Mouse (Mus musculus) CH12.LX (cell line): ENCODE measurements around the gene Gpatch3. TPM values are rescaled to one million over a fixed set of nuclear protein-coding genes. Genes with fewer than 3 reads are reported as not detected.

Source experiments
- DNase-seq: peaks from one replicate; pipeline ENCODE4 v3.0.0-alpha.2; 2013; ENCODE audit errors: extremely low read depth
- H3K27ac ChIP-seq: 2 replicates; pipeline ENCODE4 v1.5.1; 2012; ENCODE audit warnings: low read depth, mild to moderate bottlenecking, control low read depth, moderate library complexity; ENCODE audit not compliant: insufficient read depth
- H3K27me3 ChIP-seq: replicated peaks from 2 replicates; pipeline ENCODE3; 2012; ENCODE audit warnings: inconsistent platforms
- H3K36me3 ChIP-seq, 2 experiments: replicated peaks in 1 of 2; 2 replicates each; pipeline versions ENCODE3 to v1.6.1; 2012; ENCODE audit warnings: inconsistent platforms in 1 of 2, low read length in 1 of 2, mild to moderate bottlenecking in 1 of 2, mixed read lengths in 1 of 2, moderate library complexity in 1 of 2; ENCODE audit not compliant: control insufficient read depth in 1 of 2, insufficient read depth in 1 of 2
- H3K4me1 ChIP-seq, 2 experiments: 2 replicates each; pipeline ENCODE4 v1.6.1; 2012; ENCODE audit warnings: inconsistent platforms in 1 of 2, moderate library complexity in 1 of 2; ENCODE audit not compliant: insufficient read depth in 2 of 2, control insufficient read depth in 1 of 2
- H3K4me2 ChIP-seq: 2 replicates; pipeline ENCODE4 v1.6.1; 2012; ENCODE audit warnings: low read depth, mild to moderate bottlenecking, control low read depth; ENCODE audit not compliant: poor library complexity, insufficient read depth, severe bottlenecking
- H3K4me3 ChIP-seq, 3 experiments: fragments of 150-350 bp in 1 of 3; sonication (generic) in 1 of 3; replicated peaks in 1 of 3; 2 replicates each; pipeline versions ENCODE3 to v1.5.1; 2011 to 2012; ENCODE audit warnings: low read depth in 2 of 3, low read length in 2 of 3, mild to moderate bottlenecking in 2 of 3, moderate library complexity in 2 of 3, control low read depth in 1 of 3, improper control_type of control experiment in 1 of 3, inconsistent platforms in 1 of 3, mixed read lengths in 1 of 3; ENCODE audit not compliant: poor library complexity in 1 of 3
- H3K79me2 ChIP-seq: replicated peaks from 2 replicates; pipeline ENCODE4 v1.6.1; 2012; ENCODE audit warnings: mild to moderate bottlenecking, moderate library complexity; ENCODE audit not compliant: control insufficient read depth, poor library complexity, insufficient read depth, severe bottlenecking; ENCODE audit errors: extremely low read depth
- H3K9ac ChIP-seq: 2 replicates; pipeline ENCODE4 v1.6.1; 2012; ENCODE audit warnings: low read depth, mild to moderate bottlenecking, control low read depth, moderate library complexity; ENCODE audit not compliant: insufficient read depth
- H3K9me3 ChIP-seq: replicated peaks from 2 replicates; pipeline ENCODE3; 2012; ENCODE audit warnings: low read length, inconsistent platforms, mixed read lengths
- BHLHE40 ChIP-seq: IDR thresholded peaks from 2 replicates; pipeline ENCODE4 v1.6.1; 2011; ENCODE audit warnings: mild to moderate bottlenecking, low read depth, low read length, improper control_type of control experiment
- CHD2 ChIP-seq: IDR thresholded peaks from 2 replicates; pipeline ENCODE4 v1.6.1; 2011; ENCODE audit warnings: low read length, improper control_type of control experiment
- E2F4 ChIP-seq: IDR thresholded peaks from 2 replicates; pipeline ENCODE4 v1.6.1; 2011; ENCODE audit warnings: low read depth, low read length, improper control_type of control experiment; ENCODE audit not compliant: insufficient replicate concordance
- EP300 ChIP-seq: IDR thresholded peaks from 2 replicates; pipeline ENCODE4 v1.6.1; 2011; ENCODE audit warnings: low read length, improper control_type of control experiment
- ETS1 ChIP-seq: conservative IDR thresholded peaks from 2 replicates; pipeline ENCODE4 v1.6.1; 2012; ENCODE audit warnings: low read depth, mild to moderate bottlenecking, inconsistent platforms, low read length, improper control_type of control experiment, moderate library complexity
- HCFC1 ChIP-seq: IDR thresholded peaks from 2 replicates; pipeline ENCODE4 v1.6.1; 2012; ENCODE audit warnings: low read depth, mild to moderate bottlenecking, inconsistent platforms, low read length, improper control_type of control experiment
- IRF4 ChIP-seq: IDR thresholded peaks from 2 replicates; pipeline ENCODE4 v1.6.1; 2014; ENCODE audit warnings: low read depth, mild to moderate bottlenecking, inconsistent platforms, low read length, improper control_type of control experiment
- JUN ChIP-seq: IDR thresholded peaks from 2 replicates; pipeline ENCODE4 v1.6.1; 2011; ENCODE audit warnings: low read depth, mild to moderate bottlenecking, low read length, improper control_type of control experiment, moderate library complexity; ENCODE audit not compliant: insufficient read depth
- KAT2A ChIP-seq: IDR thresholded peaks from 2 replicates; pipeline ENCODE4 v1.6.1; 2012; ENCODE audit warnings: low read length, improper control_type of control experiment, inconsistent platforms; ENCODE audit not compliant: insufficient replicate concordance
- MAFK ChIP-seq: IDR thresholded peaks from 2 replicates; pipeline ENCODE4 v1.6.1; 2011; ENCODE audit warnings: low read length, improper control_type of control experiment; ENCODE audit not compliant: insufficient replicate concordance
- MAX ChIP-seq: IDR thresholded peaks from 2 replicates; pipeline ENCODE4 v1.6.1; 2011; ENCODE audit warnings: low read length, improper control_type of control experiment
- MEF2A ChIP-seq: IDR thresholded peaks from 2 replicates; pipeline ENCODE4 v1.6.1; 2014; ENCODE audit warnings: low read depth, mild to moderate bottlenecking, inconsistent platforms, low read length, improper control_type of control experiment, borderline replicate concordance
- MYC ChIP-seq: IDR thresholded peaks from 2 replicates; pipeline ENCODE4 v1.6.1; 2011; ENCODE audit warnings: low read depth, mild to moderate bottlenecking, improper control_type of control experiment, low read length
- NELFE ChIP-seq: IDR thresholded peaks from 2 replicates; pipeline ENCODE4 v1.6.1; 2011; ENCODE audit warnings: low read depth, low read length, improper control_type of control experiment
- PAX5 ChIP-seq: IDR thresholded peaks from 2 replicates; pipeline ENCODE4 v1.6.1; 2012; ENCODE audit warnings: low read length, inconsistent platforms, mixed read lengths
- POLR2A ChIP-seq: IDR thresholded peaks from 2 replicates; pipeline ENCODE4 v1.6.1; 2011; ENCODE audit warnings: low read depth, mild to moderate bottlenecking, improper control_type of control experiment, low read length
- POLR2AphosphoS2 ChIP-seq: IDR thresholded peaks from 2 replicates; pipeline ENCODE4 v1.6.1; 2011; ENCODE audit warnings: low read depth, low read length, improper control_type of control experiment
- RCOR1 ChIP-seq: conservative IDR thresholded peaks from 2 replicates; pipeline ENCODE4 v1.6.1; 2012; ENCODE audit warnings: low read depth, mild to moderate bottlenecking, inconsistent platforms, low read length, improper control_type of control experiment
- SIN3A ChIP-seq: IDR thresholded peaks from 2 replicates; pipeline ENCODE4 v1.6.1; 2012; ENCODE audit warnings: low read length, improper control_type of control experiment, inconsistent platforms
- TCF12 ChIP-seq: IDR thresholded peaks from 2 replicates; pipeline ENCODE4 v1.6.1; 2014; ENCODE audit warnings: low read depth, mild to moderate bottlenecking, inconsistent platforms, low read length, improper control_type of control experiment
- USF1 ChIP-seq: IDR thresholded peaks from 2 replicates; pipeline ENCODE4 v1.6.1; 2014; ENCODE audit warnings: low read depth, mild to moderate bottlenecking, inconsistent platforms, low read length, improper control_type of control experiment
- dilution Hi-C: fragments of 300-500 bp; cut with MboI; formaldehyde crosslinking; loops from 2 replicates; pipeline ENCODE4 v1.14.3; 2020; ENCODE audit warnings: low sequenced_read_pairs; ENCODE audit not compliant: extremely low pct_unique_long_range_greater_than_20kb, extremely low pct_ligation_motif_present
- in situ Hi-C: fragments of 300-500 bp; cut with MboI; formaldehyde crosslinking; loops from 3 replicates; pipeline ENCODE4 v1.14.3; 2019; ENCODE audit warnings: low sequenced_read_pairs, low pct_ligation_motif_present, low pct_unique_long_range_greater_than_20kb, mixed read lengths
- polyA plus RNA-seq: library from polyadenylated mRNA; unstranded; fragments of >175 nt; gene quantifications from 2 replicates; pipeline ENCODE4 v1.2.1, GENCODE M21; 2012; ENCODE audit warnings: low read depth; ENCODE audit not compliant: insufficient read length
- total RNA-seq, 2 experiments: library from RNA; depleted of rRNA; stranded (reverse); fragments of 300-350 nt in 1 of 2; fragments of >200 nt in 1 of 2; gene quantifications; 2 replicates each; pipeline ENCODE4 v1.2.3; 2012 to 2014

Gpatch3 gene
- total and polyA plus RNA-seq, 3 experiments: 7.2 to 20.9 (median 10.8) TPM

GRCm38 (mm10) chr4:133557041-133557717 is 17.4 kb upstream of the Gpatch3 start:
- Histone ChIP-seq H3K79me2 (no peaks in the 10 kb centered on the region), H3K9me3 (no peaks in the 10 kb centered on the region), H3K4me2 (no peak overlapping the region)
- in situ Hi-C loops: no loop called here
- TF ChIP-seq IRF4: no peak
- TF ChIP-seq, all 38 proteins: peak for 0
- peaks cover 9 to 10% of the 10 kb centered on the region in 2 experiments for H3K4me1 ChIP-seq
- H3K36me3 ChIP-seq: no peaks in the 10 kb centered on the region
- H3K9ac ChIP-seq: no peak overlapping the region
- peaks cover 21% of the 10 kb centered on the region for H3K27me3 ChIP-seq
- H3K27ac ChIP-seq: no peak overlapping the region
- H3K4me3 ChIP-seq: no peak overlapping the region
- DNase-seq: no peak
- dilution Hi-C loops: no loop called here

GRCm38 (mm10) chr4:133559846-133560245 is 14.7 kb upstream of the Gpatch3 start:
- TF ChIP-seq POLR2A (no peak), USF1 (no peak), EP300 (no peak), CHD2 (no peak), SIN3A (no peak), BHLHE40 (no peak), POLR2AphosphoS2 (no peak), NELFE (no peak), E2F4 (no peak)
- Histone ChIP-seq H3K27ac (no peak overlapping the region), H3K4me1 (peaks cover 0 to 10% of the 10 kb centered on the region in 2 experiments; a peak in 2 of 4 replicates), H3K9me3 (peaks cover 5% of the 10 kb centered on the region), H3K4me3 (no peak overlapping the region), H3K9ac (no peak overlapping the region), H3K4me2 (no peak overlapping the region), H3K27me3 (peaks cover 21% of the 10 kb centered on the region), H3K36me3 (no peaks in the 10 kb centered on the region), H3K79me2 (no peaks in the 10 kb centered on the region)
- no peak for DNase-seq
- dilution Hi-C loops: no loop called here
- in situ Hi-C loops: no loop called here

GRCm38 (mm10) chr4:133561622-133562021 is 12.9 kb upstream of the Gpatch3 start:
- dilution Hi-C loops (no loop called here), in situ Hi-C loops (no loop called here)
- Histone ChIP-seq H3K36me3 (no peaks in the 10 kb centered on the region), H3K79me2 (no peaks in the 10 kb centered on the region), H3K9ac (no peak overlapping the region), H3K4me3 (no peak overlapping the region), H3K4me2 (no peak overlapping the region), H3K27me3 (peaks cover 12% of the 10 kb centered on the region), H3K27ac (no peak overlapping the region), H3K4me1 (peaks cover 0 to 10% of the 10 kb centered on the region in 2 experiments; a peak in 2 of 4 replicates), H3K9me3 (peaks cover 5% of the 10 kb centered on the region)
- TF ChIP-seq RCOR1 (no peak), MEF2A (no peak), SIN3A (no peak), USF1 (no peak), ETS1 (no peak), MYC (no peak), PAX5 (no peak), EP300 (no peak), MAFK (no peak), HCFC1 (no peak), MAX (no peak), JUN (no peak), TCF12 (no peak), KAT2A (no peak)
- no peak for DNase-seq
